Mouse (Mus musculus) olfactory bulb, adult 2 months (tissue): ENCODE data around the gene Large1. TPM values are rescaled to one million over a fixed set of nuclear protein-coding genes. Genes with fewer than 3 reads are reported as not detected.

Source experiments
- H3K27ac ChIP-seq: fragments of 200-500 bp; 2 replicates; pipeline ENCODE4 v1.5.1; 2012; ENCODE audit warnings: low read depth, low read length; ENCODE audit not compliant: insufficient read depth
- H3K4me1 ChIP-seq: fragments of 200-500 bp; 2 replicates; pipeline ENCODE4 v1.6.1; 2012; ENCODE audit warnings: low read length; ENCODE audit not compliant: control insufficient read depth, insufficient read depth
- H3K4me3 ChIP-seq: fragments of 200-500 bp; 2 replicates; pipeline ENCODE4 v1.5.1; 2012; ENCODE audit warnings: mild to moderate bottlenecking, low read depth, low read length, moderate library complexity; ENCODE audit not compliant: insufficient read depth
- CTCF ChIP-seq: fragments of 200-500 bp; IDR thresholded peaks from 2 replicates; pipeline ENCODE4 v1.5.1; 2012; ENCODE audit warnings: low read depth, mild to moderate bottlenecking, low read length, moderate library complexity; ENCODE audit not compliant: insufficient read depth
- POLR2A ChIP-seq: fragments of 200-500 bp; IDR thresholded peaks from 2 replicates; pipeline ENCODE4 v1.6.1; 2012; ENCODE audit warnings: mild to moderate bottlenecking, low read depth, low read length, moderate library complexity; ENCODE audit not compliant: insufficient read depth
- WGBS: fragments of 180-500 bp; shearing (Covaris S2); methylation state at CpG from one replicate; pipeline ENCODE4 v1.1.7; 2018; 5-methylcytosine and 5-hydroxymethylcytosine counted together
- polyA plus RNA-seq: library from polyadenylated mRNA; stranded (reverse); fragments of >200 nt; gene quantifications from 2 replicates; pipeline ENCODE4 v1.2.4, GENCODE M21; 2012; ENCODE audit warnings: low replicate concordance; ENCODE audit not compliant: missing spikeins, insufficient read depth, insufficient read length

The Large1 gene
- polyA plus RNA-seq, 1 experiment: not detected

DNA sequence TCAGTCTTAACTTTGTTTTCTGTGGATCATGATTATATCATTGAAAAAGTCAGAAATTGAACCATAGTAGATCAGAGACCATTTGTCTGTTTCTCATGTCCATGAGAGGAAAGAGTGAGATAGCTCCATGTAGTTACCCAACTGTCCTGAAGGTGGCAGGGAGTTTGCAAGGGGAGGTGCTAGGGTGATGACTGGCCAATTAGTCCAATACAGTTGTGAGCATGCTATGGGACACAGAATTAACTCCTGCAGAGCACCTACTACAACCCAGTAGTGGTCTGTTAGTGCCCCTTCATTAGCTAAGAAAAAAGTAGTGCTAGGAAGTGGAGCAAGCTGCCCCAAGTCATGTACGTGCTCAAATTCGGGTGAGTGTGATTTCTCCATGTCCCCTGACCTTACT lies 520.2 kb downstream of the Large1 start:
- TF ChIP-seq CTCF (no peak), POLR2A (no peak)

DNA sequence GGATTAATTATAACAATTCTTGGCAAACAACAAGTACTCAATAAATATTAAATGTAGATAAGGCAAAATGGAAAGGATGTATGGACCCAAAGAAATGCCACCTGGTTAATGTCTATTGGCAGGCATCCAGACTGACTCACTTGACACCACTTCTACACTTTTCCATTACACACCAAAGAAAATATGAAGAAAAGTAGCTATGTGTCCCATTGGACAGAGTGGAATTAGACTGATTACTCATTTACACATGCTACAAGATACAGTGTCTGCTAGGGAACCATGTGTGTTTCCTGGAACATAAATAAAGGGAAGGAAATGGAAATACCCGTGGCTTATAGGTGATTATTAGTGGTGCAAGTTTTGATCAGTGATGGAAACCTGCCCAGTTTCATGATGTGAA lies 521.0 kb downstream of the Large1 start:
- H3K4me1 ChIP-seq: no peaks in the 10 kb centered on the region
- TF ChIP-seq POLR2A: no peak
- no peak for TF ChIP-seq CTCF
- no peak overlapping the region for H3K4me3 ChIP-seq
- 40% methylated on average over 1 of the region's 1 CpGs for WGBS
- H3K27ac ChIP-seq: no peak overlapping the region

More for the DNA sequence above, 520.2 kb downstream of the Large1 start:
- Histone ChIP-seq H3K4me1 (no peaks in the 10 kb centered on the region), H3K4me3 (no peak overlapping the region), H3K27ac (no peak overlapping the region)
- 35% methylated on average over 2 of the region's 2 CpGs for WGBS

DNA sequence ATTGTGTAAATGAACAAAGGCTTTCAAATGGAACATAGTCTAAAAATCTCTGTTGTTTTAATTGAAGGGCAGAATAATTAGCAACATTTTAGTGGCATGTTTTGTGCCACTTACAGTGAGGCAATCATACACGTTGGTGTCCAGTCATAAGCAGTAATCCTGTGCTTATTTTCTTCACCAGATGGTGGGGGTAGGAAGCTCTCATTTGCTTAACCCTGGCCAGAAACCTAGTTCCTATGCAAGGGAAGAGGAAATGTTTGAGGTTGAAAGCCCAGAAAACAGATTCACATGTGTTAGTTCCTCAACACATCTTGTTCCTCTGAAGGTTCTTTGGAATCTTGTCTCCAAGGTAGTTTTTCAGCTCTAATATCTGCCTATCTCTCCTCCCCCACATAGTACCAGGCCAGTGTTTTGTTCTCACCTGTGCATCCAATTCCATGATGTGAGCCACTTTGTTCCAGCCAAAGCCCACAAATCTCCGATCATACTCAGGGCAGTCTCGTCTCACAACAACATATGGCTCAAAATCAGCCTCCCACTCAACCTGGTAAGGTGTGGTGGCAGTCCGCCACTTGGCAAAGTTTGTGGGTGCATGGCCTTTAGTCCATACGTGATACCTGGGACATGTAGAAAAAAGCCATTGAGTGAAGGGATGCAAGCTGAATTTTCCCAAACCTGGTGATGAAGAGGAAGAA lies 535.5 kb downstream of the Large1 start:
- no peak overlapping the region for H3K4me3 ChIP-seq
- H3K27ac ChIP-seq: no peak overlapping the region
- TF ChIP-seq CTCF (no peak), POLR2A (no peak)
- 82% methylated on average over 5 of the region's 5 CpGs for WGBS
- no peaks in the 10 kb centered on the region for H3K4me1 ChIP-seq

DNA sequence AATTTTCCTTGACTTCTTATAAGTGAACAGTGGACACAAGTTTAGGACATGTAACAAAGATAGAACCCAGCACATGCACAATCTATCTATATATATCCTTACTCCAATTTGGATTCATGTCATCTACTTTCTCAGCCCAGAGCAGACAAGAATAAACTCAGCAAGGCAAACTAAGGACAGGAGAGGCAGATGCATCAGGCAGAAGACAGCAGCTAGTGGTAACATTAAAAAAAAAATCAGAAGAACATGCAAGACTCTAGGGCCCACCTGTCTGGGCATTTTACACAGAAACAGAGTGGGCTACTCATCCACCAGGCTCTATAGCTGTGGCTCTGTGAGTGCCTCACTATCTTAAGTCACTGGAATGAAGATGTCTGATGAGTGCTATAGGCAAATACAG lies 536.7 kb downstream of the Large1 start:
- H3K4me3 ChIP-seq: no peak overlapping the region
- no peak for TF ChIP-seq CTCF
- TF ChIP-seq POLR2A: no peak
- H3K4me1 ChIP-seq: no peaks in the 10 kb centered on the region
- no peak overlapping the region for H3K27ac ChIP-seq

DNA sequence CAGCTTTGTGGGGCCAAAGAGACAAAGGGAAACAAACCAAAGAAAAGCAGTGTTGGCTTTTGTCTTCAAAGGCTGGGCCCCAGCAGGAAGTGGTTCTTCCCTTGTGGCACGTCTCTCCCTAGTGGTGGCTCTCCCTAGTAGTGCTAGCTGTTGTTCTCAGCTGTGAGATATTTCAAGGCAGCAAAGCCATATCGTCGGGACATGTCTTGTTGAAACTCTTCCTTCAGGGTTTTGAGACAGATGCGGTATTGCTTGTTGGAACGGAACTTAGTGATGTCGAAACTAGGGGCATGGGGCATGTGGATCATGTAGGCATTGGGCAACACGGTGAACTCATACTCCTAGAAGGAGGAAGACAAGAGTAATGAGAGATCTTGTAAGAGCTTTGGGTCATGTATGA lies 537.7 kb downstream of the Large1 start:
- Histone ChIP-seq H3K27ac (no peak overlapping the region), H3K4me1 (no peaks in the 10 kb centered on the region), H3K4me3 (no peak overlapping the region)
- 90% methylated on average over 7 of the region's 7 CpGs for whole genome bisulfite sequencing
- TF ChIP-seq POLR2A (no peak), CTCF (no peak)

DNA sequence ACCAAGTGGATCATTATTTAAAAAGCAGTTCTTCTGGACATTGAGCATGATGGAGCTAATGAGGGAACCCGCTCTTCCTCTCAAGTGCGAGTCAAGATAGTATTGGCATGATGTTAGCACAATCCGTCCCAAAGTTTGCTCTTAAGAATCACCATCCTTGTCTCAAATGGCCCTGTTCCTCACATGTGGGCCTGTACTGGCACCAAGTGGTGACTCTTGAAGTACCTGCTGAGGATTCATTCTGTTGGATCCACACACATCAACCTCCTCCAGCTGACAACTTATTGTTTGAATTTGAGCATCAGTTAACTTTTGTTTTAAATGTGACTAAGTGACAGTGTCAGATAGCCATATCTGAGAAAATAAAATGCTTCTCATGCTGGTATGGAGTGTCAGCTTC lies 540.6 kb downstream of the Large1 start:
- TF ChIP-seq CTCF (no peak), POLR2A (no peak)
- Histone ChIP-seq H3K27ac (no peak overlapping the region), H3K4me1 (no peaks in the 10 kb centered on the region), H3K4me3 (no peak overlapping the region)
- WGBS: 86% methylated on average over 3 of the region's 3 CpGs

DNA sequence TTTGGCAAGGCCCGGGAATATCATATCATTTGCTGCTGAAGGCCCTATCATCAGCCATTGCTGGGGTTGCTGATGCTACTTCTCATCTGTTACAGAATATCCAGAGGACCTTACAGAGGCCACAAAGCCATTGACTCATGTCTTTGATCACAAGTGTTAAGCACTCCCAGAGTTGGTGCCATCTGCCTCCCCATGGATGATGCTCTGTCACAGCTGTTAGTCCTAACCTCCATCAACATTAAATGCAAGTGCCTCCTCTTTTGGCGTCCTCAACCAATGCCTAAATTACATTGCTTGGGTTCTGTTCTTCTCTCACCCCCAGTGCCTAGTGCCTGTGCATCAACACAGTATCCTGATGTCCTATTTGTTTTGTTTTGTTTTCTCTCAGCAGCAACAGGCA lies 551.8 kb downstream of the Large1 start:
- no peak overlapping the region for H3K27ac ChIP-seq
- WGBS: 90% methylated on average over 2 of the region's 2 CpGs
- H3K4me1 ChIP-seq: no peaks in the 10 kb centered on the region
- H3K4me3 ChIP-seq: no peak overlapping the region
- no peak for TF ChIP-seq CTCF
- no peak for TF ChIP-seq POLR2A

DNA sequence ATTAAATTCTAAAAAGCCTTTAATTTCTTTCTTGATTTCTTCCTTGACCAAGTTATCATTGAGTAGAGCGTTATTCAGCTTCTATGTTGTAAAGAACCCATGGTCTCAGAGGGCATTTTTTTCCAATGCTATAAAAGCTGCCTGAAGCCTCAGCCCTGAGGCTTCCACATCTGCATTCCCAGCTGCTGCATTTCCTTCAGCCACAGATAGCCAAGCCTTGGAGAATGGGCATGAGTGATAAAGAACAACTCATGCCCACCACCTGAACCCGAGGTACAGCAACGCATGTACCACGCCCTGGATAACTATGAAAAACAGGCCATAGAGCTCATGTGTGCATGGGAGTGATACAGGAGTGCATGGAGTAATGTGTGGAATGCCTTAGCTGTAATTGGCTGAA lies 572.7 kb downstream of the Large1 start:
- no peak overlapping the region for H3K4me3 ChIP-seq
- WGBS: 94% methylated on average over 4 of the region's 4 CpGs
- no peak overlapping the region for H3K27ac ChIP-seq
- H3K4me1 ChIP-seq: no peaks in the 10 kb centered on the region
- TF ChIP-seq POLR2A (no peak), CTCF (no peak)

DNA sequence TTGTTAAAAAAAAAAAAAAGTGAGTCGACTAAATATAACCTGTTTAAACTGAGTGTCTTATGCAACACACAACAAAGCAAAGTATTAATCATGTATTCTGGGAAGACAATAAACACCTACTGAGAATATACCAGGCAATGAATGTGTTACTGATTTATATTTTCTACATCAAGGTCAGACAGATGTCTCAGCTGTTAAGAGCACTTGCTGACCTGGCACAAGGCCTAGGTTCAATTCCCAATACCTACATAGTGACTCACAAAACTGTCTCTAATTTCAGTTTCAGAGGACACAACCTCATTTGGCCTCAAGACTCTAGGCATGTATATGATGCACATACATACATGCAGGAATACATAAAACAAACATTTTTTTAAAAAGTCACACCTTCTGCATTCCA lies 575.5 kb downstream of the Large1 start:
- H3K4me1 ChIP-seq: no peaks in the 10 kb centered on the region
- no peak overlapping the region for H3K4me3 ChIP-seq
- TF ChIP-seq POLR2A (no peak), CTCF (no peak)
- WGBS: 65% methylated on average over 1 of the region's 1 CpGs
- H3K27ac ChIP-seq: no peak overlapping the region

DNA sequence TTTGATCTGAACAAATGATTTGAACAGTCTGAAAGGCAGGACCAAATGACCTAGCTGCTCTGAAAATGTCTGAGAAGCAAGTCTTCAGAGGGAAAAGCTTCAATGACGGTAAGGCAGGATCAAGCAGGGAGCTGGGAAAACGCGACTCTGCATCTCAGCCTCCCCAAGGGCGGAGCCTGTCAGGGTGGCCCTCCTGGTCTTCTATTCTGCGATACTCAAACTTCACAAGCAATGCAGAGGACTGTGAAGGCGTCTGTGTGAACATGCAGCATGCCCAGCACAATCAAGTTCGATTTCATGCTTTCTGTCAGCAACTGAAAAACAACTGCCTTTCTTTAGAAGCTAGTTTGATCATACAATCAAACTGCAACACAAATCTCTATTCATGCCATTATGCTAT lies 586.6 kb downstream of the Large1 start:
- TF ChIP-seq CTCF: no peak
- no peak for TF ChIP-seq POLR2A
- no peak overlapping the region for H3K27ac ChIP-seq
- H3K4me1 ChIP-seq: peaks cover 3% of the 10 kb centered on the region; the same call in 1 of the 2 replicates
- 29% methylated on average over 7 of the region's 7 CpGs for WGBS
- no peak overlapping the region for H3K4me3 ChIP-seq
